Mouse (Mus musculus) forebrain, embryonic 12.5 days (tissue): ENCODE results near the gene Cfap77. TPM values are rescaled to one million over a fixed set of nuclear protein-coding genes. Genes with fewer than 3 reads are reported as not detected.
A peak's percentile ranks its signal among the peaks of the same experiment; 100 is the strongest.

Experiments used
- ATAC-seq: fragments of 200-750 bp; cut with Nextera tagmentation; 2 replicates; pipeline ENCODE4 v1.8.0; 2017; ENCODE audit warnings: moderate TSS enrichment; ENCODE audit not compliant: low FRiP score
- H3K27ac ChIP-seq: fragments of 300-500 bp; sonication (generic); 2 replicates; pipeline ENCODE4 v1.5.1; 2016; ENCODE audit warnings: mild to moderate bottlenecking
- H3K27me3 ChIP-seq: fragments of 300-500 bp; sonication (generic); 2 replicates; pipeline ENCODE4 v1.6.1; 2016; ENCODE audit warnings: mild to moderate bottlenecking
- H3K36me3 ChIP-seq: fragments of 300-500 bp; sonication (generic); replicated peaks from 2 replicates; pipeline ENCODE4 v1.6.1; 2016; ENCODE audit warnings: mild to moderate bottlenecking
- H3K4me1 ChIP-seq: fragments of 300-500 bp; sonication (generic); 2 replicates; pipeline ENCODE4 v1.6.1; 2016
- H3K4me2 ChIP-seq: fragments of 300-500 bp; sonication (generic); 2 replicates; pipeline ENCODE4 v1.6.1; 2016; ENCODE audit warnings: mild to moderate bottlenecking, moderate library complexity
- H3K4me3 ChIP-seq: fragments of 300-500 bp; sonication (generic); replicated peaks from 2 replicates; pipeline ENCODE4 v1.5.1; 2016; ENCODE audit warnings: mild to moderate bottlenecking
- H3K9ac ChIP-seq: fragments of 300-500 bp; sonication (generic); 2 replicates; pipeline ENCODE4 v1.6.1; 2016; ENCODE audit warnings: mild to moderate bottlenecking
- H3K9me3 ChIP-seq: fragments of 300-500 bp; sonication (generic); 2 replicates; pipeline ENCODE4 v1.6.1; 2016
- WGBS: fragments of 180-500 bp; shearing (Covaris S2); methylation state at CpG from one replicate; pipeline ENCODE4 v1.1.7; 2016; 5-methylcytosine and 5-hydroxymethylcytosine counted together
- polyA plus RNA-seq: library from polyadenylated mRNA; unstranded; fragments of >200 nt; fragmentation: Nextera tagmentation; extraction: Ambion mirVana; gene quantifications from 2 replicates; pipeline ENCODE4 v1.2.1, GENCODE M21; 2016

The Cfap77 gene
- polyA plus RNA-seq, 1 experiment from 2014 or later, result 0.26 TPM

DNA sequence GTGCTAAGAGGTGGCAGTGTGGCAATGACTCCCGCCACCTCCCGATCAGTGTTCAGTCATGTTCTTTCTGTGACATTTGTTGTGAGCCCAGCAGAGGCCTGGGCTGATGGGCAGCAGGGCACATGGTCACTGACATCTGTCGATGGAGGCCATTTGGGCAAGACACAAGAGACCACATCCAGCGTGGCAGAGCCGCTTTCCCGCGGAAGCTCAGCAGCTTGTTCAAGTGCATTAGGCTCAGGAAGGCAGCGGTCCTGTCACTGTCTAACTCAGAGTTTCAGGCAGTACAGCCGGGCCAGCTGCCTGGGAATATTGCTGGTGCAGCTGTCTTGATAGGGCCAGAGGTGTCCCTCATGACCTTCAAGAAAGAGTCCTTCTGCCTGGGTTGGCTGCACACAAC, 100.3 kb downstream of the Cfap77 start:
- Histone ChIP-seq H3K9me3 (no peaks in the 10 kb centered on the region), H3K4me2 (no peak overlapping the region), H3K9ac (no peak overlapping the region), H3K27me3 (peaks cover 46% of the 10 kb centered on the region), H3K4me3 (no peak overlapping the region), H3K27ac (no peak overlapping the region), H3K36me3 (no peaks in the 10 kb centered on the region), H3K4me1 (no peaks in the 10 kb centered on the region)
- ATAC-seq, result no peak
- WGBS, result 79% methylated on average over 9 of the region's 9 CpGs

DNA sequence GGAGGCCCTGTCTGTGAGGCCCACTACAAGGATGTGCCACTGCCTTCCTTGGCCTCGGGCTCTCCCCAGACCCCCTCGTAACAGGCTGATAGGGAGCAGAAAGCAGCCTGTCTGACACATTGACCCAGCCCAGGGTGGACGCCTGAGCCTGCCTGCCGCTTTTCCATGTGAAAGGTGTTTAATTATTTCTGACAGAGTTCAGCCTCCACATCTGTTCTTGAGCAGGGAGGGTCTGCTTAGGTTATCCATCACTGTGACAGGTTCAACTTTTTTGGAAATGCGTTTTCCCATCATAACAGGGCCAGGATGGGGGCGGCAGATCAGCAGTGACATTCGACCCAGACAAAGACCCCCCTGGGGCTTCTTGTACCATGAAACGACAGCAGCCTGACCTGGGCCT, 101.9 kb downstream of the Cfap77 start:
- Histone ChIP-seq H3K9me3 (no peaks in the 10 kb centered on the region), H3K4me3 (no peak overlapping the region), H3K27ac (no peak overlapping the region), H3K4me2 (no peak overlapping the region), H3K36me3 (no peaks in the 10 kb centered on the region), H3K27me3 (peaks cover 40% of the 10 kb centered on the region), H3K9ac (no peak overlapping the region), H3K4me1 (no peaks in the 10 kb centered on the region)
- 60% methylated on average over 8 of the region's 8 CpGs for WGBS
- no peak for ATAC-seq

DNA sequence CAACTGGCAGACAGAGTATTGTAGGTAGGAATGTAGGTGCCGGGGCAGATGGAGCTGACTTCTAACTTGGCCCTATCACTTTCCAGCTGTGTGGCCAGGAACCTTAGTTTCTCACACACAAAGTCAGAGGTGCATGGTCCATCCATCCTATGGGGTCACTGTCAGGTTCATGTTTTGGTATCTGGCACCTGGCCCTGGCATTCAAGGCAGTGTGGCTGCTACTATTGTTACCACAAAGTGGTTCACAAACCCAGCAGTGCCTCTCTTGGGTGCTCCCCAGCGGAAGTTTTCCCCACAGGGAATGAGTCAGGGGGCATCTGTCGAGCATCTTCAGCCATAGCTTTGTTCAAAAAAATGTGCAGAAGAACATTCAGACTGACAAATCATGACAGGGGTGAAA, 108.6 kb downstream of the Cfap77 start:
- H3K36me3 ChIP-seq, result no peaks in the 10 kb centered on the region
- peaks cover 32% of the 10 kb centered on the region for H3K4me1 ChIP-seq
- H3K4me2 ChIP-seq, result no peak overlapping the region
- H3K9me3 ChIP-seq, result no peaks in the 10 kb centered on the region
- no peak overlapping the region for H3K27ac ChIP-seq
- H3K9ac ChIP-seq, result no peak overlapping the region
- no peak for ATAC-seq
- H3K4me3 ChIP-seq, result no peak overlapping the region
- WGBS, result 84% methylated on average over 3 of the region's 3 CpGs
- H3K27me3 ChIP-seq, result peaks cover 44% of the 10 kb centered on the region

DNA sequence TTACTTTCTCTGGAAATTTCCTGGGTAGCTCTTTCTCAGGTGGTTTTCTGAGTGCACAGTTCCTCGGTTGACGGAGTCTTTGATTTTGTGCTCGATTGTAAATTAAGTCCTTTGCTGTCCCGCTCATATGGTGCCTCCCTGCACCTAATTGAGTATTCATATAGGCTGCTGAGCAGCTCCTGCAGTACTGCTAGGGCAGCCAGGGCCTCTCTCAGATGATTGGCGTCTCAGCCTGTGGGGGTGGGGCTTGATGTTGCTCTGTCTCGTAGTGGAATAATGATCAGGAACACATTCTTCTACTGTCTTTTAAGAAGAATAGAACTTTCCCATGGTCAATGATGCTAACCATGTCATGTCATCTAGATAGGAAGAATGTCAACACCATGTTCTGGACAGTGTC, 109.5 kb downstream of the Cfap77 start:
- WGBS, result 33% methylated on average over 6 of the region's 6 CpGs
- no peaks in the 10 kb centered on the region for H3K36me3 ChIP-seq
- no peak overlapping the region for H3K9ac ChIP-seq
- ATAC-seq, result peak; percentile 60; the same call in 1 of the 2 replicates
- H3K4me3 ChIP-seq, result no peak overlapping the region
- peak overlapping the region; percentile 17; the same call in 1 of the 2 replicates for H3K4me2 ChIP-seq
- peaks cover 32% of the 10 kb centered on the region for H3K4me1 ChIP-seq
- no peaks in the 10 kb centered on the region for H3K9me3 ChIP-seq
- H3K27me3 ChIP-seq, result peaks cover 51% of the 10 kb centered on the region
- peak overlapping the region; percentile 70; the same call in 1 of the 2 replicates for H3K27ac ChIP-seq

DNA sequence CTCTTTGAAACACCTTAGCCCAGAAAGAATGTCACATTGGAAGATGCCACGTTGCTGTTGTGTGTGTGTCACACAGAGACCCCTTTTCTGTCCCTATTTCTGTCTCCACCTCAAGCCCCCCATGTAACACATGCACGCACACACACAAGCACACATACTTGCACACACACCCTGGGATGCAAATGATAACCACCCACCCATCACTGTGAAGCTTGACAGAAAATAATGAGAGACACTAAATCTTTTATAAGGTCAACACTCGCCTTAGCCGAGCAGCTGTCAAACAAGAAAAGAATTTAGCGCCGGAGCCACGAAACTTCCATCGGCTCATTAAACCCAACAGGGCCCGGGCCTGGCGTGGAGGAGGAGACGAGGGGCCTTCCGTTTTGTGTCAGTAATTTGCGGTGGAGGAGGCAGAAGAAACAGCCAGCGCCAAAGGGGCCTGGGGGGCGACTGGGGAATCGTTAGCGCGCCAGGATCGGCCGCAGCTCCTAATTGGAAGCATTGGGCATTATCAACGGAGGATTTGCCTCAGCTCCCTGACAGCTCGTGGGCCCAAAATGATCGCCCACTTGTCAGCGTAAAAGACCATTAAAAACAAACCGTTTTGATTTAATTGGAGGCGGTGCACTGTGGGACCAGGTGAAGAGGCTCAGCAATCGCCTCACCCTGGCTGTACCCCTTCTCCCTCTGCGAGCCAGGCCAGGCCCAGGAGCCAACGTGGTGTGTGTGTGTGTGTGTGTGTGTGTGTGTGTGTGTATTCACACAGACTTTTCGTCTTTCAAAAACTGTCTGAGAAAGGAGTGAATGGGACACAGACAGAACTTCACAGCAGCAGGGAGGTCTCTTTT, 111.0 kb downstream of the Cfap77 start:
- peak; percentile 80; the same call in 1 of the 2 replicates for ATAC-seq
- H3K9me3 ChIP-seq, result no peaks in the 10 kb centered on the region
- peak overlapping the region; percentile 13; the same call in 1 of the 2 replicates for H3K9ac ChIP-seq
- peaks cover 40% of the 10 kb centered on the region for H3K4me1 ChIP-seq
- peaks cover 54% of the 10 kb centered on the region for H3K27me3 ChIP-seq
- peak overlapping the region; percentile 70 for H3K27ac ChIP-seq
- H3K4me2 ChIP-seq, result peak overlapping the region; percentile 28
- WGBS, result 16% methylated on average over 30 of the region's 30 CpGs
- H3K4me3 ChIP-seq, result no peak overlapping the region; the same call in 1 of the 2 replicates
- H3K36me3 ChIP-seq, result no peaks in the 10 kb centered on the region

- Histone ChIP-seq H3K4me3 (no peak overlapping the region), H3K27me3 (peaks cover 48% of the 10 kb centered on the region), H3K9me3 (no peaks in the 10 kb centered on the region), H3K9ac (no peak overlapping the region), H3K4me1 (peaks cover 22% of the 10 kb centered on the region), H3K36me3 (no peaks in the 10 kb centered on the region), H3K4me2 (no peak overlapping the region), H3K27ac (no peak overlapping the region)
- 87% methylated on average over 7 of the region's 7 CpGs for WGBS
- no peak for ATAC-seq
Measured at GRCm38 (mm10) chr2:28938997-28939396, 115.9 kb downstream of the Cfap77 start.

DNA sequence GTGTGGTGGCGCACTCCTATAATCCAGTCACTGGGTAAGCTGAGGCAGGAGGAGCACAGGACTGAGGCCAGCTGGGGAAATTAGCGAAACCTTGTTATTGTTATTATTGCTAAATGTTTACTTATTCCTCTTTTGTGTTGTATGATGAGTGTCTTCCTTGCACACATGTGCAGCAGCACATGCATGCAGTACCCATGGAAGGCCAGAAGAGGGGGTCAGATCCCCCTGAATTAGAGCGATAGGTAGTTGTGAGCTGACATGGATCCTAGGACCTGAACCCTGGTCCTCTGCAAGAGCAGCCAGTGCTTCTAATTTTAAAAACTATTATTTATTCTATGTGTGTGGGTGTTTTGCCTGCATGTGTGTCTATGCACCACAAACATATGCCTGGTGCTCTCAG, 124.3 kb downstream of the Cfap77 start:
- Histone ChIP-seq H3K27me3 (peaks cover 54% of the 10 kb centered on the region), H3K4me3 (no peak overlapping the region), H3K4me1 (peaks cover 2% of the 10 kb centered on the region; the same call in 1 of the 2 replicates), H3K4me2 (no peak overlapping the region), H3K9ac (no peak overlapping the region), H3K9me3 (no peaks in the 10 kb centered on the region), H3K27ac (no peak overlapping the region), H3K36me3 (no peaks in the 10 kb centered on the region)
- no peak for ATAC-seq
- WGBS, result 95% methylated on average over 3 of the region's 3 CpGs

GRCm38 (mm10) chr2:28923912-28924311, 131.0 kb downstream of the Cfap77 start:
- no peak overlapping the region for H3K9ac ChIP-seq
- H3K4me3 ChIP-seq, result no peak overlapping the region
- H3K36me3 ChIP-seq, result no peaks in the 10 kb centered on the region
- ATAC-seq, result peak; percentile 65
- H3K27me3 ChIP-seq, result peaks cover 94% of the 10 kb centered on the region
- H3K27ac ChIP-seq, result no peak overlapping the region
- 2% methylated on average over 4 of the region's 4 CpGs for WGBS
- 0 out of 2 replicates have a peak, but pooled peaks cover 2% of the 10 kb centered on the region for H3K4me1 ChIP-seq
- H3K9me3 ChIP-seq, result no peaks in the 10 kb centered on the region
- no peak overlapping the region for H3K4me2 ChIP-seq

- H3K36me3 ChIP-seq, result no peaks in the 10 kb centered on the region
- WGBS, result 1% methylated on average over 4 of the region's 4 CpGs
- H3K27ac ChIP-seq, result no peak overlapping the region
- peaks cover 98% of the 10 kb centered on the region for H3K27me3 ChIP-seq
- peaks cover 16% of the 10 kb centered on the region for H3K4me1 ChIP-seq
- H3K9ac ChIP-seq, result no peak overlapping the region
- H3K9me3 ChIP-seq, result no peaks in the 10 kb centered on the region
- H3K4me2 ChIP-seq, result no peak overlapping the region
- no peak overlapping the region for H3K4me3 ChIP-seq
- ATAC-seq, result no peak
Measured at GRCm38 (mm10) chr2:28919001-28919400, 135.9 kb downstream of the Cfap77 start.

DNA sequence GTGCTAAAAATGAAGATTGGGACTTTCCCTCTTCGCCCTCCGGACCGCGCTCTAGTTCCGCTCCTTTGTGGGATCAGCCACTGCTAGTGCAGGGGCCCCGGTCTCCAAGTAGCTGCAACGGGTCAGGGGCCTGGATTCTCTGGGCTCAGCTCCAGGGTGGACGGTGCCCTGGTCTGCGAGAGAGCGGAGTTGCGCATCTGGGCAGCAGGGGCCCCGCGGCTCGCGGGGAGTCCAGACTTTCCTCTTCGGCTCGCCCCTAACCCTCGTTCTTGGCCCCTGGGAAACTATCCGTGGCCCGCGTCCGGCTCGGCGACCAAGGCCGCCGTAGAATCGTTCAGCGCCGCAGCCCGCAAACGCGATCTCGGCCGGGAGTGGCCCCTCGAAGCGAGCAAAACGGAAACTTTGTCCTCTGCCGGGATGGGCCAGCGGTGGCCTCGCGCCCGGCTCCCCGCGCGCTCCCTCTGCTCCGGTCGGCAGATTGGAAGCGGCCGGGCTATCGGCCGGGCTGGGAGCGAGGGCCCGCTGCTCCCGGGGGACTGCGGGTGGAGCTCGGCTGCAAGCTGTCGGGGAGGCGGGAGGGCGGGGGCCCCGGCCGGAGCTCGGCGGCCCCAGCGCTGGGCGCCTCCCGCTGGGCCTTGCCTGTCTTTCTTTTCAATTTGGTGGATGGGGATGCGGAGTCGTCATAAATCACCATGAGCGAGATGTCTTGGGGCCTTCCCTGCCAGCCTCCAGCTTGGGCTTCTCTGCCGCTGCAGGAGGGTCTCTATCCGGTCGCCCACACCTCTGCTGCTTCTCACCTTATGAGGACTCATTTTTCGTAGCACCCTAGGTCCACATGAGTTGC, 137.1 kb downstream of the Cfap77 start:
- H3K27me3 ChIP-seq, result peaks cover 98% of the 10 kb centered on the region
- no peaks in the 10 kb centered on the region for H3K9me3 ChIP-seq
- peak overlapping the region; percentile 40 for H3K4me2 ChIP-seq
- WGBS, result under 1% methylated on average over 70 of the region's 73 CpGs
- H3K27ac ChIP-seq, result no peak overlapping the region
- peak; percentile 37; the same call in 1 of the 2 replicates for ATAC-seq
- H3K36me3 ChIP-seq, result no peaks in the 10 kb centered on the region
- peak overlapping the region; percentile 19 for H3K4me3 ChIP-seq
- peaks cover 16% of the 10 kb centered on the region for H3K4me1 ChIP-seq
- peak overlapping the region; percentile 29; the same call in 1 of the 2 replicates for H3K9ac ChIP-seq

DNA sequence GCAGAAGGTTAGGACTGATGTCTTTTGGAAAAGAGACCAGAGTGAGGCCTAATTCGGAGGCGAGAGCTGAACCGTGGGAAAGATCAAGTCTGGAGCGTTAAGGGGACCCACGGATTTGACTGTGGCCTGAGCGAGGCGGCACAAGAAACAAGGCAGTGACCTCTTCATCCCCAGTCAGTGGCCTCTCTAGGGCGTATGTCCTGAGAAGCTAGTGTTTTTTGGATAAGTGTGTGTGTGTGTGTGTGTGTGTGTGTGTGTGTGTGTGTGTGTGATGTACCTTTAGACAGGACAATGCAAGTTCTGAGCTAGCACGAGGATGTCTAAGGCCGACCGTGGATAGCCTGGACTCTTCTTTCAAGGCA, 137.7 kb downstream of the Cfap77 start:
- Histone ChIP-seq H3K4me2 (no peak overlapping the region), H3K9ac (no peak overlapping the region), H3K4me1 (peaks cover 22% of the 10 kb centered on the region), H3K4me3 (no peak overlapping the region), H3K27ac (no peak overlapping the region), H3K9me3 (no peaks in the 10 kb centered on the region), H3K36me3 (no peaks in the 10 kb centered on the region), H3K27me3 (peaks cover 98% of the 10 kb centered on the region)
- 2% methylated on average over 11 of the region's 11 CpGs for WGBS
- no peak for ATAC-seq

DNA sequence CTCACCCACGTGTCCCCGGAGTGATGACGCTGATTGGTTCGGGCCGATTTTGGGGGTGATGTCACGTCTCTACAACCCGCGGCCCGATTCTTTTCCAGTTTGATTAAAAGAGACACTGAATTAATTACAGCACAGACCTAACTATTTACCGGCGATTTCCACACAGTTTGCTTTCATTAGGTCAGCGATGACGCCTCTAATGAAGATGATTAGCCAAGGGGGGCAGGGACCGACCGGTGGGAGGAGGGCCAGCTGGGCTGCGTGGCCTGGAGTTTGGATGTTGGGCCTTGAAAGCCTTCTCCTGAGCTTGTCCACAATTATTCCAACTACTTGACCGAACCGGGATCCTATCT, 138.4 kb downstream of the Cfap77 start, which contains the start of gene Barhl1:
Gene Barhl1, minus strand, starts transcription at position 156 of the 353 bp plus-strand sequence.
- H3K27ac ChIP-seq, result no peak within 1 kb of the TSS
- peaks cover 28% of the 10 kb centered on the region for H3K4me1 ChIP-seq
- H3K9ac ChIP-seq, result peak within 1 kb of the TSS; percentile 29; the same call in 1 of the 2 replicates
- 2% methylated on average over 18 of the region's 18 CpGs for WGBS
- peaks cover 98% of the 10 kb centered on the region for H3K27me3 ChIP-seq
- no peaks in the 10 kb centered on the region for H3K36me3 ChIP-seq
- peak within 1 kb of the TSS; percentile 19 for H3K4me3 ChIP-seq
- peak within 1 kb of the TSS; percentile 40 for H3K4me2 ChIP-seq
- ATAC-seq, result no peak
- H3K9me3 ChIP-seq, result no peaks in the 10 kb centered on the region
